Mouse (Mus musculus): ENCODE results near the gene Rsph6a. TPM values are rescaled to one million over a fixed set of nuclear protein-coding genes. Genes with fewer than 3 reads are reported as not detected.

Gene Rsph6a
- polyA plus RNA-seq, 1 experiment from 2014 or later = not detected

DNA sequence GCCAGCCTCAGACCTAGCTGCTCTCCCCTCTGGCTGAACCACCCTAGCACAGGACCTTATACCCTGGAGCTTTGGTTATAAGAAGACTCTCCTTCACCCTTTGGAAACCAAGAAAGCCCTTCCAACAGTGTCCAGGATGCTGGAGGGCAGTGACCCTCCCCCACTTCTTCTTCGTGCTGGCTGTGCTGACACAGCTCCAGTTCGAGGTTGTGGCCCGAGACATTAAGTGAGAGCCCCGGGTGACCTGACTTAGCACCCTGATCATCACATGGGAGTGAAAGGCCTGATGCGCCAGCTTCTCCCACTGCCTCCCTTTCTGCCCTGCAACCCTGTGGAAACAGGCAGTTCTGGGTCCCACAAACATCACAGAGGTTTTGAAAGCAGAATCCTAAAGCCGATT is 31.0 kb downstream of the Rsph6a start:
- WGBS = 10% methylated on average over 6 of the region's 6 CpGs
- Histone ChIP-seq H3K4me1 (ENCODE audit: insufficient read depth) (peaks cover 9% of the 10 kb centered on the region), H3K4me2 (peak overlapping the region; percentile 56), H3K27me3 (ENCODE audit: insufficient read depth, low read length) (no peaks in the 10 kb centered on the region), H3K27ac (ENCODE audit: low read depth) (peak overlapping the region; percentile 59), H3K4me3 (ENCODE audit: low read depth, low read length) (peak overlapping the region; percentile 35), H3K9ac (peak overlapping the region; percentile 28; the same call in 1 of the 2 replicates), H3K36me3 (ENCODE audit: insufficient read depth) (peaks cover 55% of the 10 kb centered on the region), H3K9me3 (ENCODE audit: low read depth, low read length) (no peaks in the 10 kb centered on the region)
- DNase-seq = no peak
- TF ChIP-seq CTCF (IDR thresholded peaks at IDR 0.05; ENCODE audit: low read depth) = no peak
- 0 out of 2 replicates have a peak, but pooled peaks have one; percentile 5 for ATAC-seq (ENCODE audit: insufficient read depth)

DNA sequence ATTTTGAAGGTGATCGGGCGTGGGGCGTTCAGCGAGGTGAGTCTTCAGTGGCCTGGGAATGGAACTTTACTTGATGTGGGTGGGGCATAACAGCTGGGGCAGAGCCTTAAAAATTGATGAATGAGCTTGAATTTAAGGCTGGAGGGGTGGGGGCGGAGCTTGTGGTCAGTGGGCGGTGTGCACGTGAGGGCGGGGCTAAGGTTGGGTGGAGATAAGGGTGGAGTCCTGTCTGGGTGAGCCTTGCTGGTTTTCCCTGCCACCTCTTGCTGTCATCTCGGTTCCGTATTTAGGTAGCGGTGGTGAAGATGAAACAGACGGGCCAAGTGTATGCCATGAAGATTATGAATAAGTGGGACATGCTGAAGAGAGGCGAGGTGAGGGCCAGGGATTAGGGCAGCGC is 31.6 kb downstream of the Rsph6a start:
- peak overlapping the region; percentile 35 for H3K4me3 ChIP-seq (ENCODE audit: low read depth, low read length)
- H3K4me2 ChIP-seq = peak overlapping the region; percentile 56
- H3K36me3 ChIP-seq (ENCODE audit: insufficient read depth) = peaks cover 55% of the 10 kb centered on the region
- peaks cover 9% of the 10 kb centered on the region for H3K4me1 ChIP-seq (ENCODE audit: insufficient read depth)
- WGBS = 12% methylated on average over 14 of the region's 14 CpGs
- no peak overlapping the region for H3K9ac ChIP-seq
- H3K27me3 ChIP-seq (ENCODE audit: insufficient read depth, low read length) = no peaks in the 10 kb centered on the region
- DNase-seq (peak; percentile 71), ATAC-seq (ENCODE audit: insufficient read depth) (0 out of 2 replicates have a peak, but pooled peaks have one; percentile 8)
- no peaks in the 10 kb centered on the region for H3K9me3 ChIP-seq (ENCODE audit: low read depth, low read length)
- H3K27ac ChIP-seq (ENCODE audit: low read depth) = no peak overlapping the region
- no peak for TF ChIP-seq CTCF (IDR thresholded peaks at IDR 0.05; ENCODE audit: low read depth)

DNA sequence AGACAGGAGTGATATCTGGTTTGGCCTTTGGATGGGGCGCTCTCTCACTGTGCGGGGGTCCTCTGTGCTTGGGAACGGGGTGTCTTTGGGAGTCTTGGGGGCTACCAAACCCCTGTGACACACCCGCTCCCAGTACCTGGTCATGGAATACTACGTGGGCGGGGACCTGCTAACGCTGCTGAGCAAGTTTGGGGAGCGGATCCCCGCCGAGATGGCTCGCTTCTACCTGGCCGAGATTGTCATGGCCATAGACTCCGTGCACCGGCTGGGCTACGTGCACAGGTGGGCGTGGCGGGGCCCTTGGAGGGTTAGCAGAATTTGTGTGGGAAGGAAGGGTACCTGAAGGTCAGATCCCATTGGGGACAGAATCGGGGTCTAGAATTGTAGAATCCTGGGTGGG is 32.3 kb downstream of the Rsph6a start:
- DNase-seq (no peak), ATAC-seq (ENCODE audit: insufficient read depth) (no peak)
- Histone ChIP-seq H3K4me1 (ENCODE audit: insufficient read depth) (peaks cover 9% of the 10 kb centered on the region), H3K9ac (no peak overlapping the region), H3K4me2 (no peak overlapping the region), H3K27me3 (ENCODE audit: insufficient read depth, low read length) (no peaks in the 10 kb centered on the region), H3K36me3 (ENCODE audit: insufficient read depth) (peaks cover 53% of the 10 kb centered on the region), H3K9me3 (ENCODE audit: low read depth, low read length) (no peaks in the 10 kb centered on the region), H3K27ac (ENCODE audit: low read depth) (no peak overlapping the region), H3K4me3 (ENCODE audit: low read depth, low read length) (no peak overlapping the region)
- 71% methylated on average over 18 of the region's 18 CpGs for WGBS
- no peak for TF ChIP-seq CTCF (IDR thresholded peaks at IDR 0.05; ENCODE audit: low read depth)

DNA sequence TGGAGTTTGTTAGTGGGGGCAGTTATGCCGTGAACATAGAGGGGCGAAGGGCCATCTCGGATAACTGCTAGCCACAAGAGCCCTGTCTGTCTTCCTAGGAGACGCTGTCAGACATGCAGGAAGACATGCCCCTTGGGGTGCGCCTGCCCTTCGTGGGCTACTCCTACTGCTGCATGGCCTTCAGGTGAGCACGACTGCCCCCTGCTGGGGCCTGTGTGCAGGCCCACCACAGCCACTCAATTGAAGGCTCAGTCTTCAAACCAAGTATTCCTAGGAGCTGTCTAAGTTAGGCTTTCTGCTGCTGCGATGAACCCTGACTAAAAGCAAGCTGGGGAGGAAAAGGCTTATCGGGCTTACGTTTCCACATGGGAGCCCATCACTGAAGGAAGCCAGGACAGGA is 34.3 kb downstream of the Rsph6a start:
- DNase-seq (peak; percentile 81), ATAC-seq (ENCODE audit: insufficient read depth) (no peak)
- H3K4me1 ChIP-seq (ENCODE audit: insufficient read depth) = peaks cover 9% of the 10 kb centered on the region
- no peak overlapping the region for H3K27ac ChIP-seq (ENCODE audit: low read depth)
- H3K27me3 ChIP-seq (ENCODE audit: insufficient read depth, low read length) = no peaks in the 10 kb centered on the region
- no peaks in the 10 kb centered on the region for H3K9me3 ChIP-seq (ENCODE audit: low read depth, low read length)
- H3K4me2 ChIP-seq = no peak overlapping the region
- H3K9ac ChIP-seq = no peak overlapping the region
- peak; percentile 88 for TF ChIP-seq CTCF (IDR thresholded peaks at IDR 0.05; ENCODE audit: low read depth)
- peaks cover 38% of the 10 kb centered on the region for H3K36me3 ChIP-seq (ENCODE audit: insufficient read depth)
- H3K4me3 ChIP-seq (ENCODE audit: low read depth, low read length) = no peak overlapping the region
- 39% methylated on average over 10 of the region's 10 CpGs for WGBS

DNA sequence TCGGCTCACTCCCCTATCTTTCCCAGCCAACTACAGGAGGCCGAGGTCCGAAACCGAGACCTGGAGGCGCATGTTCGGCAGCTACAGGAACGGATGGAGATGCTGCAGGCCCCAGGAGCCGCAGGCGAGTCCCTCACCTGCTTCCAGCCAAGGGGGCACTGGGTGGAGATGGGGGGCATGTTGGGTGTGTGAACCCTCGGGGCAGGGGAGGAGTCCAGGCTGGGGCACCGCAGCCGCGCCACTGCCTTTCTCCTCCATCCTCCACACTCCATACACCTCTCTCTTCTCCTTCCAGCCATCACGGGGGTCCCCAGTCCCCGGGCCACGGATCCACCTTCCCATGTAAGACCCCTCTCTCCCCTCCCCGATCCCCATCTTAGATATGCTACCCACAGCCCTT is 37.4 kb downstream of the Rsph6a start:
- TF ChIP-seq CTCF (IDR thresholded peaks at IDR 0.05; ENCODE audit: low read depth) = no peak
- Histone ChIP-seq H3K27me3 (ENCODE audit: insufficient read depth, low read length) (no peaks in the 10 kb centered on the region), H3K9ac (no peak overlapping the region), H3K4me2 (peak overlapping the region; percentile 10), H3K4me3 (ENCODE audit: low read depth, low read length) (no peak overlapping the region), H3K27ac (ENCODE audit: low read depth) (no peak overlapping the region), H3K4me1 (ENCODE audit: insufficient read depth) (peaks cover 8% of the 10 kb centered on the region), H3K9me3 (ENCODE audit: low read depth, low read length) (no peaks in the 10 kb centered on the region), H3K36me3 (ENCODE audit: insufficient read depth) (peaks cover 37% of the 10 kb centered on the region)
- no peak for ATAC-seq (ENCODE audit: insufficient read depth)
- 49% methylated on average over 16 of the region's 17 CpGs for WGBS
- DNase-seq = no peak

DNA sequence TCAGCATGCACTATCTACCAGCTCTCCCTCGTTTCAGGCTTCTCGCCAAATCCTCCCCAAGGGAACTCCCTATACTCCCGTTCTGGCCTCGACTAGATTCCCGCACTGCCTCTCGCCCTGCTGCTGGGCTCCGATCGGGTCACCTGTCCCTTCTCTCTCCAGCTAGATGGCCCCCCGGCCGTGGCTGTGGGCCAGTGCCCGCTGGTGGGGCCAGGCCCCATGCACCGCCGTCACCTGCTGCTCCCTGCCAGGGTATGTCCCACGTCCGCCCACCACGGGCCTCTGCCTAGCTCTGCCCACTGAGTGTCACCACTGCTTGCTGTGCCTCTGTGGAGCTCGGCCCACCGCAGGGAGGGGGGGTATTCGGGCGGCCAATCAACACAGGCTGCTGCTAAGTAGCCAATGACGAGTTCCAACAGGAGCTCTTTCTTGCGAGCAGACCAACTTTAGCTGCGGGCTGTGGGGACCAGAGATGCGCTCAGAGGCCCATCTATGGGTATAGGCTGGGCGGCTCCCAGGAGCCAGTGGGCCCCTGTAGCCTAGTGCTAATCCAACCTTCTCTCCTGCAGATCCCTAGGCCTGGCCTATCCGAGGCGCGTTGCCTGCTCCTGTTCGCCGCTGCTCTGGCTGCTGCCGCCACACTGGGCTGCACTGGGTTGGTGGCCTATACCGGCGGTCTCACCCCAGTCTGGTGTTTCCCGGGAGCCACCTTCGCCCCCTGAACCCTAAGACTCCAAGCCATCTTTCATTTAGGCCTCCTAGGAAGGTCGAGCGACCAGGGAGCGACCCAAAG is 38.1 kb downstream of the Rsph6a start:
- ATAC-seq (ENCODE audit: insufficient read depth) (peak; percentile 50), DNase-seq (peak; percentile 87)
- peak overlapping the region; percentile 87 for H3K27ac ChIP-seq (ENCODE audit: low read depth)
- H3K9me3 ChIP-seq (ENCODE audit: low read depth, low read length) = no peaks in the 10 kb centered on the region
- TF ChIP-seq CTCF (IDR thresholded peaks at IDR 0.05; ENCODE audit: low read depth) = 0 out of 2 replicates have a peak, but pooled peaks have one; percentile 1
- H3K4me2 ChIP-seq = peak overlapping the region; percentile 91
- WGBS = 6% methylated on average over 38 of the region's 38 CpGs
- no peaks in the 10 kb centered on the region for H3K27me3 ChIP-seq (ENCODE audit: insufficient read depth, low read length)
- H3K9ac ChIP-seq = peak overlapping the region; percentile 49
- H3K4me1 ChIP-seq (ENCODE audit: insufficient read depth) = peaks cover 8% of the 10 kb centered on the region
- peak overlapping the region; percentile 77 for H3K4me3 ChIP-seq (ENCODE audit: low read depth, low read length)
- peaks cover 38% of the 10 kb centered on the region for H3K36me3 ChIP-seq (ENCODE audit: insufficient read depth)

DNA sequence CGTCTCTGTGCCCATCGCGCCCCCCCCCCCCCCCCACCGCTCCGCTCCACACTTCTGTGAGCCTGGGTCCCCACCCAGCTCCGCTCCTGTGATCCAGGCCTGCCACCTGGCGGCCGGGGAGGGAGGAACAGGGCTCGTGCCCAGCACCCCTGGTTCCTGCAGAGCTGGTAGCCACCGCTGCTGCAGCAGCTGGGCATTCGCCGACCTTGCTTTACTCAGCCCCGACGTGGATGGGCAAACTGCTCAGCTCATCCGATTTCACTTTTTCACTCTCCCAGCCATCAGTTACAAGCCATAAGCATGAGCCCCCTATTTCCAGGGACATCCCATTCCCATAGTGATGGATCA is 38.7 kb downstream of the Rsph6a start:
- Histone ChIP-seq H3K9me3 (ENCODE audit: low read depth, low read length) (no peaks in the 10 kb centered on the region), H3K27ac (ENCODE audit: low read depth) (peak overlapping the region; percentile 87), H3K36me3 (ENCODE audit: insufficient read depth) (peaks cover 38% of the 10 kb centered on the region), H3K4me1 (ENCODE audit: insufficient read depth) (peaks cover 8% of the 10 kb centered on the region), H3K4me3 (ENCODE audit: low read depth, low read length) (peak overlapping the region; percentile 77), H3K9ac (peak overlapping the region; percentile 49), H3K4me2 (peak overlapping the region; percentile 91), H3K27me3 (ENCODE audit: insufficient read depth, low read length) (no peaks in the 10 kb centered on the region)
- DNase-seq (peak; percentile 88), ATAC-seq (ENCODE audit: insufficient read depth) (peak; percentile 50)
- 2% methylated on average over 9 of the region's 15 CpGs for WGBS
- TF ChIP-seq CTCF (IDR thresholded peaks at IDR 0.05; ENCODE audit: low read depth) = peak; percentile 93

Data from lung, embryonic 14.5 days (tissue).